Mouse (Mus musculus): ENCODE results near the gene Wbp1. TPM values are rescaled to one million over a fixed set of nuclear protein-coding genes. Genes with fewer than 3 reads are reported as not detected.
"Not testable (repeated sequence)": the region's sequence is repeated elsewhere in the genome, so short reads cannot be mapped to it uniquely, and the experiment has no call there.

The Wbp1 gene
- 88.8 and 99.2 TPM in 2 replicates for polyA plus RNA-seq (2015; fragmentation: Nextera tagmentation; extraction: Ambion mirVana)

GRCm38 (mm10) chr6:83120930-83121862, at the start of gene Wbp1:
Gene Wbp1 (minus strand): TSS chr6:83121559.
- H3K36me3 ChIP-seq = peaks cover 36% of the 10 kb centered on the region
- H3K9me3 ChIP-seq = no peaks in the 10 kb centered on the region
- H3K4me3 ChIP-seq = peak within 1 kb of the TSS; percentile 80
- peak; percentile 86 for ATAC-seq (ENCODE audit: extremely low read depth, insufficient number of reproducible peaks, low FRiP score, low TSS enrichment)
- H3K4me2 ChIP-seq = peak within 1 kb of the TSS; percentile 99
- peak within 1 kb of the TSS; percentile 95 for H3K27ac ChIP-seq (replicated peaks)
- H3K4me1 ChIP-seq = peaks cover 58% of the 10 kb centered on the region
- H3K27me3 ChIP-seq (replicated peaks) = no peaks in the 10 kb centered on the region
- under 1% methylated on average over 38 of the region's 38 CpGs for WGBS
- H3K9ac ChIP-seq = peak within 1 kb of the TSS; percentile 94

- H3K4me3 ChIP-seq = no peak overlapping the region
- H3K9me3 ChIP-seq = no peaks in the 10 kb centered on the region
- no peak overlapping the region for H3K27ac ChIP-seq (replicated peaks)
- peaks cover 7% of the 10 kb centered on the region for H3K36me3 ChIP-seq
- H3K27me3 ChIP-seq (replicated peaks) = no peaks in the 10 kb centered on the region
- no peak for ATAC-seq (ENCODE audit: extremely low read depth, insufficient number of reproducible peaks, low FRiP score, low TSS enrichment)
- H3K4me1 ChIP-seq = peaks cover 36% of the 10 kb centered on the region
- H3K9ac ChIP-seq = no peak overlapping the region
- 77% methylated on average over 5 of the region's 5 CpGs for WGBS
- no peak overlapping the region for H3K4me2 ChIP-seq
Measured at GRCm38 (mm10) chr6:83171063-83171462, 49.7 kb upstream of the Wbp1 start.

- H3K27ac ChIP-seq (replicated peaks) = no peak overlapping the region
- peaks cover 3% of the 10 kb centered on the region for H3K36me3 ChIP-seq
- H3K4me2 ChIP-seq = no peak overlapping the region
- peaks cover 40% of the 10 kb centered on the region for H3K4me1 ChIP-seq
- WGBS = 81% methylated on average over 5 of the region's 5 CpGs
- H3K9ac ChIP-seq = no peak overlapping the region
- no peaks in the 10 kb centered on the region for H3K9me3 ChIP-seq
- no peak overlapping the region for H3K4me3 ChIP-seq
- H3K27me3 ChIP-seq (replicated peaks) = no peaks in the 10 kb centered on the region
- no peak for ATAC-seq (ENCODE audit: extremely low read depth, insufficient number of reproducible peaks, low FRiP score, low TSS enrichment)
Measured at GRCm38 (mm10) chr6:83169872-83170271, 48.5 kb upstream of the Wbp1 start.

GRCm38 (mm10) chr6:83166243-83166630, 44.9 kb upstream of the Wbp1 start:
- peaks cover 20% of the 10 kb centered on the region for H3K27me3 ChIP-seq (replicated peaks)
- H3K27ac ChIP-seq (replicated peaks) = peak overlapping the region; percentile 76
- H3K9ac ChIP-seq = peak overlapping the region; percentile 98
- peaks cover 3% of the 10 kb centered on the region; the same call in 1 of the 2 replicates for H3K36me3 ChIP-seq
- peak overlapping the region; percentile 95 for H3K4me3 ChIP-seq
- H3K4me1 ChIP-seq = peaks cover 50% of the 10 kb centered on the region
- ATAC-seq (ENCODE audit: extremely low read depth, insufficient number of reproducible peaks, low FRiP score, low TSS enrichment) = no peak
- H3K9me3 ChIP-seq = no peaks in the 10 kb centered on the region
- 1% methylated on average over 12 of the region's 12 CpGs for WGBS
- H3K4me2 ChIP-seq = peak overlapping the region; percentile 93

- under 1% methylated on average over 58 of the region's 58 CpGs for WGBS
Measured at GRCm38 (mm10) chr6:83165607-83166242, 44.4 kb upstream of the Wbp1 start, which contains the start of gene Dctn1. Gene Dctn1 (plus strand): TSS chr6:83165920.

GRCm38 (mm10) chr6:83165026-83165606, 43.8 kb upstream of the Wbp1 start:
- Histone ChIP-seq H3K4me3 (peak overlapping the region; percentile 95), H3K27ac (replicated peaks) (peak overlapping the region; percentile 51), H3K9me3 (no peaks in the 10 kb centered on the region), H3K27me3 (replicated peaks) (peaks cover 31% of the 10 kb centered on the region), H3K9ac (peak overlapping the region; percentile 98), H3K4me2 (peak overlapping the region; percentile 93), H3K36me3 (no peaks in the 10 kb centered on the region), H3K4me1 (peaks cover 52% of the 10 kb centered on the region)
- 5% methylated on average over 6 of the region's 6 CpGs for WGBS
- ATAC-seq (ENCODE audit: extremely low read depth, insufficient number of reproducible peaks, low FRiP score, low TSS enrichment) = no peak

More at GRCm38 (mm10) chr6:83165607-83166242, 44.4 kb upstream of the Wbp1 start, which contains the start of gene Dctn1:
- Histone ChIP-seq H3K9me3 (no peaks in the 10 kb centered on the region), H3K9ac (peak within 1 kb of the TSS; percentile 98), H3K36me3 (no peaks in the 10 kb centered on the region), H3K27ac (replicated peaks) (peak within 1 kb of the TSS; percentile 76), H3K4me3 (peak within 1 kb of the TSS; percentile 95), H3K4me1 (peaks cover 52% of the 10 kb centered on the region), H3K4me2 (peak within 1 kb of the TSS; percentile 93), H3K27me3 (replicated peaks) (peaks cover 25% of the 10 kb centered on the region)
- ATAC-seq (ENCODE audit: extremely low read depth, insufficient number of reproducible peaks, low FRiP score, low TSS enrichment) = peak; percentile 78

- H3K27ac ChIP-seq (replicated peaks) = no peak overlapping the region
- H3K9me3 ChIP-seq = no peaks in the 10 kb centered on the region
- H3K9ac ChIP-seq = peak overlapping the region; percentile 73
- H3K4me2 ChIP-seq = peak overlapping the region; percentile 78
- H3K4me3 ChIP-seq = peak overlapping the region; percentile 53
- H3K4me1 ChIP-seq = peaks cover 37% of the 10 kb centered on the region
- whole genome bisulfite sequencing = under 1% methylated on average over 8 of the region's 8 CpGs
- ATAC-seq (ENCODE audit: extremely low read depth, insufficient number of reproducible peaks, low FRiP score, low TSS enrichment) = no peak
- H3K36me3 ChIP-seq = no peaks in the 10 kb centered on the region
- peaks cover 35% of the 10 kb centered on the region for H3K27me3 ChIP-seq (replicated peaks)
Measured at GRCm38 (mm10) chr6:83162701-83163100, 41.3 kb upstream of the Wbp1 start.

- Histone ChIP-seq H3K4me3 (peak overlapping the region; percentile 53), H3K4me1 (peaks cover 31% of the 10 kb centered on the region), H3K36me3 (no peaks in the 10 kb centered on the region), H3K27ac (replicated peaks) (no peak overlapping the region), H3K9ac (peak overlapping the region; percentile 73), H3K4me2 (peak overlapping the region; percentile 78), H3K27me3 (replicated peaks) (peaks cover 38% of the 10 kb centered on the region), H3K9me3 (no peaks in the 10 kb centered on the region)
- no peak for ATAC-seq (ENCODE audit: extremely low read depth, insufficient number of reproducible peaks, low FRiP score, low TSS enrichment)
- WGBS = under 1% methylated on average over 49 of the region's 49 CpGs
Measured at GRCm38 (mm10) chr6:83161921-83162641, 40.7 kb upstream of the Wbp1 start.

- H3K27ac ChIP-seq (replicated peaks) = no peak overlapping the region
- H3K4me2 ChIP-seq = peak overlapping the region; percentile 78
- WGBS = 6% methylated on average over 19 of the region's 19 CpGs
- ATAC-seq (ENCODE audit: extremely low read depth, insufficient number of reproducible peaks, low FRiP score, low TSS enrichment) = no peak
- peak overlapping the region; percentile 53 for H3K4me3 ChIP-seq
- H3K36me3 ChIP-seq = no peaks in the 10 kb centered on the region
- H3K9me3 ChIP-seq = no peaks in the 10 kb centered on the region
- peaks cover 39% of the 10 kb centered on the region for H3K27me3 ChIP-seq (replicated peaks)
- H3K4me1 ChIP-seq = peaks cover 26% of the 10 kb centered on the region
- peak overlapping the region; percentile 73 for H3K9ac ChIP-seq
Measured at GRCm38 (mm10) chr6:83161442-83161841, 40.1 kb upstream of the Wbp1 start.

GRCm38 (mm10) chr6:83159456-83159855, 38.1 kb upstream of the Wbp1 start:
- not testable (repeated sequence) for H3K27ac ChIP-seq (replicated peaks); H3K4me2 ChIP-seq; H3K9me3 ChIP-seq; H3K4me3 ChIP-seq; H3K9ac ChIP-seq; H3K36me3 ChIP-seq; ATAC-seq (ENCODE audit: extremely low read depth, insufficient number of reproducible peaks, low FRiP score, low TSS enrichment)
- Histone ChIP-seq H3K4me1 (peaks cover 28% of the 10 kb centered on the region), H3K27me3 (replicated peaks) (peaks cover 49% of the 10 kb centered on the region)
- WGBS = 27% methylated on average over 3 of the region's 3 CpGs

All from heart, embryonic 13.5 days (tissue).